Mouse (Mus musculus): Measurements from ENCODE around the gene 2210010C04Rik. TPM values are rescaled to one million over a fixed set of nuclear protein-coding genes. Genes with fewer than 3 reads are reported as not detected.

2210010C04Rik gene
- total and polyA plus RNA-seq, 3 experiments, result not detected

- no peaks in the 10 kb centered on the region for H3K36me3 ChIP-seq (ENCODE audit: control insufficient read depth in 1 of 2, insufficient read depth in 2 of 2, low read length in 2 of 2)
- no peaks in the 10 kb centered on the region for H3K4me1 ChIP-seq (ENCODE audit: control insufficient read depth in 1 of 2, insufficient read depth in 2 of 2, low read length in 2 of 2)
- H3K9ac ChIP-seq (ENCODE audit: control insufficient read depth, low read depth, low read length, poor library complexity, severe bottlenecking), result no peak overlapping the region
- H3K27ac ChIP-seq (ENCODE audit: control insufficient read depth, low read depth, low read length), result no peak overlapping the region
- no peak for TF ChIP-seq HCFC1 (IDR thresholded peaks at IDR 0.05; ENCODE audit: low read depth, low read length)
- no peak for TF ChIP-seq MAFK (IDR thresholded peaks at IDR 0.05; ENCODE audit: borderline replicate concordance, low read depth, low read length)
- no peak for TF ChIP-seq NRF1 (IDR thresholded peaks at IDR 0.05; ENCODE audit: insufficient read depth, low read depth, low read length, poor library complexity, severe bottlenecking)
- TF ChIP-seq CTCF (IDR thresholded peaks at IDR 0.05 in 2 of 3, conservative IDR thresholded peaks at IDR 0.05 in 1 of 3; ENCODE audit: control insufficient read depth in 1 of 3, insufficient read depth in 1 of 3, low read depth in 2 of 3, low read length in 3 of 3, poor library complexity in 1 of 3, severe bottlenecking in 1 of 3), result no peak
- TF ChIP-seq ZKSCAN1 (IDR thresholded peaks at IDR 0.05; ENCODE audit: low read depth, low read length), result no peak
- no peak for TF ChIP-seq ZNF384 (IDR thresholded peaks at IDR 0.05; ENCODE audit: low read depth, low read length)
- no peak for TF ChIP-seq KAT2A (conservative IDR thresholded peaks at IDR 0.05; ENCODE audit: low read depth, low read length)
- TF ChIP-seq POLR2AphosphoS5 (IDR thresholded peaks at IDR 0.05; ENCODE audit: borderline replicate concordance, low read depth, low read length), result no peak
- H3K9me3 ChIP-seq (replicated peaks; ENCODE audit: insufficient read depth, low read length), result no peaks in the 10 kb centered on the region
- H3K79me2 ChIP-seq (ENCODE audit: control insufficient read depth, insufficient read depth, low read length, poor library complexity), result no peaks in the 10 kb centered on the region
- no peaks in the 10 kb centered on the region for H3K27me3 ChIP-seq (ENCODE audit: control insufficient read depth in 1 of 2, insufficient read depth in 2 of 2, low read length in 2 of 2)
- no peak overlapping the region for H3K4me3 ChIP-seq (ENCODE audit: control insufficient read depth in 1 of 2, insufficient read depth in 1 of 2, low read depth in 2 of 2, low read length in 2 of 2)
- no peak for DNase-seq (ENCODE audit: low read depth, low spot score)
Measured at GRCm38 (mm10) chr6:41032802-41033201, 2.5 kb downstream of the 2210010C04Rik start.

- H3K9me3 ChIP-seq (replicated peaks; ENCODE audit: insufficient read depth, low read length), result no peaks in the 10 kb centered on the region
- no peak for DNase-seq (ENCODE audit: low read depth, low spot score)
- H3K4me1 ChIP-seq (ENCODE audit: control insufficient read depth in 1 of 2, insufficient read depth in 2 of 2, low read length in 2 of 2), result no peaks in the 10 kb centered on the region
- no peak overlapping the region for H3K4me3 ChIP-seq (ENCODE audit: control insufficient read depth in 1 of 2, insufficient read depth in 1 of 2, low read depth in 2 of 2, low read length in 2 of 2)
- no peak overlapping the region for H3K27ac ChIP-seq (ENCODE audit: control insufficient read depth, low read depth, low read length)
- H3K9ac ChIP-seq (ENCODE audit: control insufficient read depth, low read depth, low read length, poor library complexity, severe bottlenecking), result no peak overlapping the region
- no peaks in the 10 kb centered on the region for H3K79me2 ChIP-seq (ENCODE audit: control insufficient read depth, insufficient read depth, low read length, poor library complexity)
- H3K36me3 ChIP-seq (ENCODE audit: control insufficient read depth in 1 of 2, insufficient read depth in 2 of 2, low read length in 2 of 2), result no peaks in the 10 kb centered on the region
- H3K27me3 ChIP-seq (ENCODE audit: control insufficient read depth in 1 of 2, insufficient read depth in 2 of 2, low read length in 2 of 2), result no peaks in the 10 kb centered on the region
- no peak for TF ChIP-seq RAD21 (IDR thresholded peaks at IDR 0.05; ENCODE audit: low read depth, low read length)
- TF ChIP-seq KAT2A (conservative IDR thresholded peaks at IDR 0.05; ENCODE audit: low read depth, low read length), result no peak
- TF ChIP-seq ELF1 (IDR thresholded peaks at IDR 0.05; ENCODE audit: low read depth, low read length), result no peak
- TF ChIP-seq CHD2 (IDR thresholded peaks at IDR 0.05; ENCODE audit: low read length), result no peak
- TF ChIP-seq ZKSCAN1 (IDR thresholded peaks at IDR 0.05; ENCODE audit: low read depth, low read length), result no peak
- no peak for TF ChIP-seq MAZ (IDR thresholded peaks at IDR 0.05; ENCODE audit: low read depth, low read length)
- TF ChIP-seq TBP (IDR thresholded peaks at IDR 0.05; ENCODE audit: low read depth, low read length), result no peak
- TF ChIP-seq MEF2A (IDR thresholded peaks at IDR 0.05; ENCODE audit: extremely low read depth, insufficient replicate concordance, low read depth, low read length, poor library complexity, severe bottlenecking), result no peak
- no peak for TF ChIP-seq ZMIZ1 (IDR thresholded peaks at IDR 0.05; ENCODE audit: low read depth, low read length)
- TF ChIP-seq SIN3A (IDR thresholded peaks at IDR 0.05; ENCODE audit: low read length), result no peak
- TF ChIP-seq HCFC1 (IDR thresholded peaks at IDR 0.05; ENCODE audit: low read depth, low read length), result no peak
- TF ChIP-seq JUND (IDR thresholded peaks at IDR 0.05; ENCODE audit: low read depth, low read length), result no peak
- TF ChIP-seq MAFK (IDR thresholded peaks at IDR 0.05; ENCODE audit: borderline replicate concordance, low read depth, low read length), result no peak
- no peak for TF ChIP-seq RCOR1 (IDR thresholded peaks at IDR 0.05; ENCODE audit: low read depth, low read length)
- no peak for TF ChIP-seq BHLHE40 (IDR thresholded peaks at IDR 0.05; ENCODE audit: borderline replicate concordance, low read depth, low read length)
- no peak for TF ChIP-seq CHD1 (IDR thresholded peaks at IDR 0.05; ENCODE audit: low read depth, low read length)
- TF ChIP-seq CTCF (IDR thresholded peaks at IDR 0.05 in 2 of 3, conservative IDR thresholded peaks at IDR 0.05 in 1 of 3; ENCODE audit: control insufficient read depth in 1 of 3, insufficient read depth in 1 of 3, low read depth in 2 of 3, low read length in 3 of 3, poor library complexity in 1 of 3, severe bottlenecking in 1 of 3), result no peak
- TF ChIP-seq USF2 (IDR thresholded peaks at IDR 0.05; ENCODE audit: borderline replicate concordance in 1 of 2, insufficient read depth in 1 of 2, low read depth in 1 of 2, low read length in 2 of 2), result no peak
Measured at GRCm38 (mm10) chr6:41032231-41032630, 3.1 kb downstream of the 2210010C04Rik start.
